Mouse (Mus musculus): ENCODE measurements around the gene Lamtor1. TPM values are rescaled to one million over a fixed set of nuclear protein-coding genes. Genes with fewer than 3 reads are reported as not detected.

Lamtor1 gene
- total RNA-seq (2014; rRNA removed; ENCODE audit: low replicate concordance) (126 and 174 TPM in 2 replicates), polyA plus RNA-seq (2015; fragmentation: Nextera tagmentation; extraction: Ambion mirVana) (149 and 159 TPM in 2 replicates)

DNA sequence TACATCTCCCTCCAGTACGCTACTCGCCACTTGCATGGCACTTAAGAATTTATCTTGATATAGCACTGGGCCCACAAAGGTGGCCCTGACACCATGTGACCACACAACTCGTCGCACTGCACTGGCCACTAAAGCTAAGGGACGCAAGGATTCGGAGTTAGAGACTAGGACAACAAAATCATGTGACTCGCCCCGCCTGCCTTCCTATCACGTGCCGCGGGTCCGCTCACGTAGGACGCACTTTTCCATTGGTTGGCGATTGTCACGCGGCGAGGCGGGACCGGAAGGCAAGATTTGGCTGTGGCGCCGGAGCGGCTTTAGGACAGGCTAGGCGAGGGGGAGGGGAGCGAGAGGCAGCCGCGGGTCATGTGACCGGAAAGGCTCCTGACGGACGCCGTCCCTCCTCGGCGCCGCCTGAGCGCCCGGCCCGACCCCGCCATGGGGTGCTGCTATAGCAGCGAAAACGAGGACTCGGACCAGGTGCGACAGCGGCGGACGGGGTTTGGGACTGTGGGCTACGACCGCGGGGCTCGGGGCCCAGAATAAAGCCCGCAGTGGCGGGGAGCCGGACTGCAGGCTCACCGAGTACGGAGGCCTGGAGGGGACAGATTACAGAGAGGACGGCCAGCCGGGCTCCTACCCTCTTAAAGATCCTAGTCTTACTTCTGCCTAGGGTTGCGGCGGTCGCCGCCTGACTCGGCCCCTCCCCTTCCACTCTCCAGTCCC lies at the start of gene Lamtor1:
TSS of gene Lamtor1 (plus strand) at position 344 of the 726 bp plus-strand sequence.
- Histone ChIP-seq H3K36me3 (replicated peaks; ENCODE audit: control insufficient read depth, insufficient read depth, low read length) (peaks cover 12% of the 10 kb centered on the region), H3K4me3 (ENCODE audit: low read depth, low read length) (peak within 1 kb of the TSS; percentile 78), H3K9me3 (replicated peaks; ENCODE audit: control insufficient read depth, low read length) (no peaks in the 10 kb centered on the region), H3K27me3 (ENCODE audit: control insufficient read depth, insufficient read depth, low read length) (no peaks in the 10 kb centered on the region), H3K9ac (replicated peaks; ENCODE audit: low read depth, low read length) (peak within 1 kb of the TSS; percentile 73), H3K27ac (ENCODE audit: low read depth) (peak within 1 kb of the TSS; percentile 95), H3K4me2 (ENCODE audit: low read depth, low read length) (peak within 1 kb of the TSS; percentile 63), H3K4me1 (ENCODE audit: control insufficient read depth, insufficient read depth) (peaks cover 4% of the 10 kb centered on the region; the same call in 1 of the 2 replicates)
- DNase-seq (ENCODE audit: low spot score) (peak; percentile 100), ATAC-seq (ENCODE audit: insufficient read depth, low read depth) (peak; percentile 97)
- under 1% methylated on average over 61 of the region's 61 CpGs for WGBS
- no peak for TF ChIP-seq CTCF (IDR thresholded peaks at IDR 0.05; ENCODE audit: low read depth)
- peak; percentile 93; the same call in 1 of the 2 replicates for TF ChIP-seq EP300 (IDR thresholded peaks at IDR 0.05; ENCODE audit: low read depth)

DNA sequence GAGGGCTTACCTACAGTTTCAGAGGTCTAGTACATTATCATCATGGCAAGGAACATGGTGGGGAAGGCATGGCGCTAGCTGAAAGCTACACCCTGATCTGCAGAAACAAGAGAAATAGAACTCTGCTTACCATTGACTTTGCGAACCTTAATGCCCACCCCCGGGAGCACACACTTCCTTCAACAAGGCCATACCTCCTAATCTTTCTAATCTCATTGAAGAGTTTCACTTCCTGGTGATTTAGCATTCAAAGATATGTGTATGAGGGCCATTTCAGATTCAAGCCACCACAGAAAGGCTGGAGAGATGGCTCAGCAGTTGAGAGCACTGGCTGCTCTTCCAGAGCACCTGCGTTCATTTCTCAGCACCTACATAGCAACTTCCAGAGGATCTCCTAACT lies 48.6 kb upstream of the Lamtor1 start, which contains the start of gene Folr2:
TSS of gene Folr2 (minus strand) at position 101 of the 400 bp plus-strand sequence.
- no peak within 1 kb of the TSS for H3K9ac ChIP-seq (replicated peaks; ENCODE audit: low read depth, low read length)
- no peaks in the 10 kb centered on the region for H3K36me3 ChIP-seq (replicated peaks; ENCODE audit: control insufficient read depth, insufficient read depth, low read length)
- ATAC-seq (ENCODE audit: insufficient read depth, low read depth) (no peak), DNase-seq (ENCODE audit: low spot score) (no peak)
- H3K9me3 ChIP-seq (replicated peaks; ENCODE audit: control insufficient read depth, low read length), result no peaks in the 10 kb centered on the region
- H3K27me3 ChIP-seq (ENCODE audit: control insufficient read depth, insufficient read depth, low read length), result no peaks in the 10 kb centered on the region
- no peaks in the 10 kb centered on the region for H3K4me1 ChIP-seq (ENCODE audit: control insufficient read depth, insufficient read depth)
- H3K4me3 ChIP-seq (ENCODE audit: low read depth, low read length), result no peak within 1 kb of the TSS
- 86% methylated on average over 4 of the region's 4 CpGs for WGBS
- no peak within 1 kb of the TSS for H3K27ac ChIP-seq (ENCODE audit: low read depth)
- no peak for TF ChIP-seq CTCF (IDR thresholded peaks at IDR 0.05; ENCODE audit: low read depth)
- TF ChIP-seq EP300 (IDR thresholded peaks at IDR 0.05; ENCODE audit: low read depth), result no peak
- H3K4me2 ChIP-seq (ENCODE audit: low read depth, low read length), result no peak within 1 kb of the TSS

DNA sequence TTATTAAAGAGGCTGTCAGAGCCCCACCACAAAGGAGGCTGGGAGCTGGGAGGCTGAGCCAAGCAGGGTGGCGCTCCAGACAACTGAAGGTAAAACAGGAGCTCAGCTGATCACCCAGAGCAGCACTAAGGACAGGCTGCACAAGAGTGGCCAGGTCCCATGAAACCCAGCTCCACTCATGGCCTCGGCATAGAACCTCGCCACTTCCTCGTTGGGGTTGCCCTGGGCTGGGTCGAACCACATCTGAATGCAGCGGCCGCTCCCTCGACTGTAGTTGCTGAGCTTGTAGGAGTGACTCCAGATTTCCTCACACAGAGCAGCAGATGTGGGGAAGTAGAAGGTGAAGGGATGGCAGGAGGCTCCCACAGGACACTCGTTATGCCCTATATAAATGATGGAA lies 47.3 kb upstream of the Lamtor1 start:
- 77% methylated on average over 9 of the region's 9 CpGs for WGBS
- H3K4me2 ChIP-seq (ENCODE audit: low read depth, low read length), result no peak overlapping the region
- no peak for DNase-seq (ENCODE audit: low spot score)
- no peak overlapping the region for H3K27ac ChIP-seq (ENCODE audit: low read depth)
- no peaks in the 10 kb centered on the region for H3K36me3 ChIP-seq (replicated peaks; ENCODE audit: control insufficient read depth, insufficient read depth, low read length)
- no peaks in the 10 kb centered on the region for H3K9me3 ChIP-seq (replicated peaks; ENCODE audit: control insufficient read depth, low read length)
- H3K4me1 ChIP-seq (ENCODE audit: control insufficient read depth, insufficient read depth), result no peaks in the 10 kb centered on the region
- TF ChIP-seq CTCF (IDR thresholded peaks at IDR 0.05; ENCODE audit: low read depth) (no peak), EP300 (IDR thresholded peaks at IDR 0.05; ENCODE audit: low read depth) (no peak)
- no peak overlapping the region for H3K4me3 ChIP-seq (ENCODE audit: low read depth, low read length)
- H3K27me3 ChIP-seq (ENCODE audit: control insufficient read depth, insufficient read depth, low read length), result no peaks in the 10 kb centered on the region
- H3K9ac ChIP-seq (replicated peaks; ENCODE audit: low read depth, low read length), result no peak overlapping the region
- no peak for ATAC-seq (ENCODE audit: insufficient read depth, low read depth)

DNA sequence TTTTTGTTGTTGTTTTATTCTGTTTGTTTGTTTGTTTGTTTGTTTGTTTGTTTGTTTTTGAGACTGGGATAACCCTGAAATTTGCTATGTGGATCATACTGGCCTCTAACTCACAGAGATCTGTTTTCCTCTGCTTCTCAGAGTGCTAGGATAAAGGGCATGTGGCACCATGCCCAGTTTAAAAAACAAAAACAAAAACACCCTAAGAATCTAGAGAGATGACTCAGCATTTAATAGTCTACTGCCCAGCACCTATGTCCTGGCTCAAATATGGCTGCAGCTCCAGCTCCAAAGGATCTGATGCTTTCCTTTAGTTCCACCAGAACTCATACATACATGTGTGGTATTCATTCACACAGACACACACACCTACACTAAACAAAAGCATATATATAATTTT lies 44.7 kb upstream of the Lamtor1 start:
- TF ChIP-seq EP300 (IDR thresholded peaks at IDR 0.05; ENCODE audit: low read depth) (no peak), CTCF (IDR thresholded peaks at IDR 0.05; ENCODE audit: low read depth) (no peak)
- no peak overlapping the region for H3K4me2 ChIP-seq (ENCODE audit: low read depth, low read length)

GRCm38 (mm10) chr7:101862291-101862690 lies 43.4 kb upstream of the Lamtor1 start:
- DNase-seq (ENCODE audit: low spot score) (no peak), ATAC-seq (ENCODE audit: insufficient read depth, low read depth) (no peak)
- Histone ChIP-seq H3K9me3 (replicated peaks; ENCODE audit: control insufficient read depth, low read length) (no peaks in the 10 kb centered on the region), H3K27ac (ENCODE audit: low read depth) (no peak overlapping the region), H3K4me3 (ENCODE audit: low read depth, low read length) (no peak overlapping the region), H3K27me3 (ENCODE audit: control insufficient read depth, insufficient read depth, low read length) (no peaks in the 10 kb centered on the region), H3K4me2 (ENCODE audit: low read depth, low read length) (no peak overlapping the region), H3K9ac (replicated peaks; ENCODE audit: low read depth, low read length) (no peak overlapping the region), H3K4me1 (ENCODE audit: control insufficient read depth, insufficient read depth) (no peaks in the 10 kb centered on the region), H3K36me3 (replicated peaks; ENCODE audit: control insufficient read depth, insufficient read depth, low read length) (no peaks in the 10 kb centered on the region)
- TF ChIP-seq CTCF (IDR thresholded peaks at IDR 0.05; ENCODE audit: low read depth) (no peak), EP300 (IDR thresholded peaks at IDR 0.05; ENCODE audit: low read depth) (no peak)
- WGBS, result 56% methylated on average over 3 of the region's 3 CpGs

More for the DNA sequence above, 44.7 kb upstream of the Lamtor1 start:
- no peak for ATAC-seq (ENCODE audit: insufficient read depth, low read depth)
- H3K27me3 ChIP-seq (ENCODE audit: control insufficient read depth, insufficient read depth, low read length), result no peaks in the 10 kb centered on the region
- no peaks in the 10 kb centered on the region for H3K36me3 ChIP-seq (replicated peaks; ENCODE audit: control insufficient read depth, insufficient read depth, low read length)
- no peak overlapping the region for H3K4me3 ChIP-seq (ENCODE audit: low read depth, low read length)
- H3K9ac ChIP-seq (replicated peaks; ENCODE audit: low read depth, low read length), result no peak overlapping the region
- no peaks in the 10 kb centered on the region for H3K4me1 ChIP-seq (ENCODE audit: control insufficient read depth, insufficient read depth)
- H3K27ac ChIP-seq (ENCODE audit: low read depth), result no peak overlapping the region
- no peak for DNase-seq (ENCODE audit: low spot score)
- H3K9me3 ChIP-seq (replicated peaks; ENCODE audit: control insufficient read depth, low read length), result no peaks in the 10 kb centered on the region
